In genomic region chr9:43000070-43000469, GRCm38 (mm10) we compare ENCODE assay signal across 8 mouse cellular contexts. TPM values are rescaled to one million over a fixed set of nuclear protein-coding genes. Genes with fewer than 3 reads are reported as not detected.
A peak's percentile ranks its signal among the peaks of the same experiment; 100 is the strongest.
DNase-seq lines count a peak whose midpoint lies in the region; ATAC-seq and TF ChIP-seq lines count a peak whose summit lies in the region.

No protein-coding gene starts in this region.

- peak; percentile 65 for TF ChIP-seq CTCF in lung, embryonic 14.5 days (IDR thresholded peaks at IDR 0.05; ENCODE audit: low read depth)
- no peak for TF ChIP-seq CTCF in lung, adult 2 months (IDR thresholded peaks at IDR 0.05; ENCODE audit: insufficient read depth, low read length)

- WGBS in lung, embryonic 14.5 days, result 85% methylated on average over 1 of the region's 1 CpGs
- 84% methylated on average over 1 of the region's 1 CpGs for WGBS in lung, adult 2 months
- 91% methylated on average over 1 of the region's 1 CpGs for WGBS in stomach, embryonic 16.5 days

- ATAC-seq in lung, embryonic 14.5 days (ENCODE audit: insufficient read depth), result 0 out of 2 replicates have a peak, but pooled peaks have one; percentile 31
- peak; percentile 41 for ATAC-seq in inflammation-experienced regulatory T-cells, adult 6 months
- ATAC-seq in stomach, embryonic 16.5 days (ENCODE audit: insufficient read depth, low FRiP score), result peak; percentile 25; the same call in 1 of the 2 replicates

- peaks cover 87% of the 10 kb centered on the region for H3K36me3 ChIP-seq in lung, embryonic 14.5 days (ENCODE audit: insufficient read depth)
- peaks cover 42% of the 10 kb centered on the region for H3K36me3 ChIP-seq in stomach, embryonic 16.5 days (ENCODE audit: control insufficient read depth, insufficient read depth, low read length)

- no peak overlapping the region for H3K4me2 ChIP-seq in lung, embryonic 14.5 days
- H3K4me2 ChIP-seq in stomach, embryonic 16.5 days (ENCODE audit: low read depth, low read length), result no peak overlapping the region

- H3K27ac ChIP-seq in lung, embryonic 14.5 days (ENCODE audit: low read depth), result no peak overlapping the region
- no peak overlapping the region for H3K27ac ChIP-seq in stomach, embryonic 16.5 days (ENCODE audit: low read length)

- H3K9me3 ChIP-seq in lung, embryonic 14.5 days (ENCODE audit: low read depth, low read length), result no peaks in the 10 kb centered on the region
- H3K9me3 ChIP-seq in stomach, embryonic 16.5 days (replicated peaks; ENCODE audit: control insufficient read depth, low read length), result no peaks in the 10 kb centered on the region

- intact Hi-C loops in gastrocnemius, postnatal 36 days (cut with DNase I), result loop anchor here (1.0 to 10.0 kb wide), 3 partner anchors 107 to 285 kb away; partner anchors contain the start of gene Arhgef12

- H3K27me3 ChIP-seq in lung, embryonic 14.5 days (ENCODE audit: insufficient read depth, low read length), result no peaks in the 10 kb centered on the region
- H3K27me3 ChIP-seq in stomach, embryonic 16.5 days (ENCODE audit: control insufficient read depth, insufficient read depth, low read length), result no peaks in the 10 kb centered on the region

- DNase-seq in gastrocnemius, adult 18-20 months (ENCODE audit: low spot score), result peak; percentile 77
- DNase-seq in gastrocnemius, postnatal 36 days, result no peak
- DNase-seq in lung, embryonic 14.5 days, result peak; percentile 95
- no peak for DNase-seq in lung, adult 2 months
- peak; percentile 87 for DNase-seq in adipocyte (ENCODE audit: low spot score)
- no peak for DNase-seq in adrenal gland, adult 2 months

- H3K4me3 ChIP-seq in lung, embryonic 14.5 days (ENCODE audit: low read depth, low read length), result no peak overlapping the region
- H3K4me3 ChIP-seq in lung, adult 2 months (replicated peaks; ENCODE audit: extremely low read depth, low read depth, low read length), result no peak overlapping the region
- H3K4me3 ChIP-seq in stomach, embryonic 16.5 days (replicated peaks; ENCODE audit: low read length), result no peak overlapping the region

- H3K4me1 ChIP-seq in lung, embryonic 14.5 days (ENCODE audit: insufficient read depth), result no peaks in the 10 kb centered on the region
- no peaks in the 10 kb centered on the region; the same call in 1 of the 2 replicates for H3K4me1 ChIP-seq in lung, adult 2 months (ENCODE audit: control insufficient read depth, insufficient read depth, low read length)
- no peaks in the 10 kb centered on the region for H3K4me1 ChIP-seq in stomach, embryonic 16.5 days (ENCODE audit: control insufficient read depth, insufficient read depth, low read length)

- no peak for TF ChIP-seq POLR2A in lung, adult 2 months (IDR thresholded peaks at IDR 0.05; ENCODE audit: borderline replicate concordance, extremely low read depth, low read depth, low read length)

- no peak overlapping the region for H3K9ac ChIP-seq in lung, embryonic 14.5 days
- H3K9ac ChIP-seq in stomach, embryonic 16.5 days (ENCODE audit: low read length), result no peak overlapping the region

RNA-seq across cellular contexts. Expression of gene Grik4, which starts 55.8 kb away (rescaled TPM):
- under 1 TPM in 1 of 2 experiments, not detected in 1; 0.12 TPM for total RNA-seq in gastrocnemius, adult 18-20 months (2021)
- total RNA-seq in gastrocnemius, postnatal 36 days (2021), result under 1 TPM in 1 of 2 experiments, not detected in 1; 0.17 TPM
- 1.6 and 2.2 TPM in 2 replicates for polyA plus RNA-seq in lung, embryonic 14.5 days (2014; fragmentation: Nextera tagmentation; extraction: Ambion mirVana)
- polyA plus RNA-seq in lung, adult 2 months (2012; rRNA removed), result 0.31 and 0.93 TPM in 2 replicates
- under 1 TPM in 2 of 3 experiments, not detected in 1; 0.06 to 0.08 TPM for polyA plus RNA-seq in inflammation-experienced regulatory T-cells, adult 6 months (2017; shearing (Covaris generic))
- 0.57 and 0.75 TPM in 2 replicates for polyA plus RNA-seq in stomach, embryonic 16.5 days (2015; fragmentation: Nextera tagmentation; extraction: Ambion mirVana)
- 1 to 10 TPM; 1.2 to 2.5 TPM for total RNA-seq in adrenal gland, adult 2 months (2021)
- polyA plus RNA-seq in adrenal gland, adult 2 months (2012; rRNA removed), result 1.3 and 1.6 TPM in 2 replicates

Comparison
In these comparisons a context has a peak if more than half of its experiments do, and no peak if none do; other contexts are left out.
1. DNase-seq: peak in gastrocnemius, adult 18-20 months (single experiment), lung, embryonic 14.5 days (single experiment) and adipocyte (single experiment); none in gastrocnemius, postnatal 36 days (0 of 2), lung, adult 2 months (single experiment) and adrenal gland, adult 2 months (single experiment).
2. Peak in every context shown above with its lines, with median percentiles within 50 percentile points of each other: ATAC-seq.